In genomic region chr8:87209295-87209694, GRCm38 (mm10) we compare ENCODE assay signal across 27 mouse cellular contexts.
A peak's percentile ranks its signal among the peaks of the same experiment; 100 is the strongest.
DNase-seq lines count a peak whose midpoint lies in the region; ATAC-seq lines count a peak whose summit lies in the region.
"Had no signal": no experiment of that assay in that cellular context is flagged by ENCODE, and none has a peak within 500 bp of the region (broad histone marks: within the 10 kb centered on the region; RNA-seq: fewer than 3 reads in every experiment).

No protein-coding gene starts in this region.

- no peak overlapping the region for H3K9ac ChIP-seq in heart, embryonic 14.5 days (ENCODE audit: low read length)
- no peak overlapping the region for H3K9ac ChIP-seq in neural tube, embryonic 14.5 days (replicated peaks; ENCODE audit: low read depth, low read length)
- H3K9ac ChIP-seq in forebrain, embryonic 11.5 days (ENCODE audit: low read length): no peak overlapping the region
- H3K9ac ChIP-seq: embryonic facial prominence, embryonic 12.5 days; forebrain, embryonic 12.5 days; heart, embryonic 15.5 days; hindbrain, embryonic 15.5 days; limb, embryonic 12.5 days; liver, postnatal 0 days; neural tube, embryonic 13.5 days had no signal

- no peaks in the 10 kb centered on the region for H3K9me3 ChIP-seq in heart, embryonic 14.5 days (ENCODE audit: control insufficient read depth, low read length)
- no peaks in the 10 kb centered on the region for H3K9me3 ChIP-seq in neural tube, embryonic 14.5 days (ENCODE audit: control insufficient read depth, low read length)
- no peaks in the 10 kb centered on the region for H3K9me3 ChIP-seq in forebrain, embryonic 11.5 days (ENCODE audit: control insufficient read depth, low read length)
- H3K9me3 ChIP-seq: embryonic facial prominence, embryonic 12.5 days; forebrain, embryonic 12.5 days; heart, embryonic 15.5 days; hindbrain, embryonic 15.5 days; limb, embryonic 12.5 days; midbrain, embryonic 10.5 days; neural tube, embryonic 13.5 days had no signal

- no peaks in the 10 kb centered on the region for H3K36me3 ChIP-seq in heart, embryonic 14.5 days (ENCODE audit: control insufficient read depth, insufficient read depth, low read length)
- no peaks in the 10 kb centered on the region for H3K36me3 ChIP-seq in neural tube, embryonic 14.5 days (ENCODE audit: control insufficient read depth, insufficient read depth, low read length)
- no peaks in the 10 kb centered on the region for H3K36me3 ChIP-seq in forebrain, embryonic 11.5 days (ENCODE audit: control insufficient read depth, insufficient read depth, low read length)
- H3K36me3 ChIP-seq: embryonic facial prominence, embryonic 12.5 days; forebrain, embryonic 12.5 days; heart, embryonic 15.5 days; hindbrain, embryonic 15.5 days; limb, embryonic 12.5 days; midbrain, embryonic 10.5 days; neural tube, embryonic 13.5 days had no signal

- DNase-seq in heart, adult 11 months: no peak
- DNase-seq in neural tube, embryonic 10.5 days (ENCODE audit: extremely low spot score, low spot score): no peak
- DNase-seq in cerebellum, postnatal 14 days: peak; percentile 62 to 69
- no peak for DNase-seq in layer of hippocampus, postnatal 25 days (ENCODE audit: extremely low spot score in 1 of 2, low spot score in 1 of 2)
- no peak for DNase-seq in forebrain, embryonic 11.5 days (ENCODE audit: low spot score)
- DNase-seq: adrenal gland, postnatal 14 days; gastrocnemius, postnatal 36 days; heart, postnatal 36 days; kidney, adult 2 months; liver, postnatal 0 days; thymus, adult 2 months; thymus, postnatal 4 days had no signal

- no peaks in the 10 kb centered on the region for H3K27me3 ChIP-seq in heart, embryonic 14.5 days (ENCODE audit: control insufficient read depth, insufficient read depth, low read length)
- H3K27me3 ChIP-seq in neural tube, embryonic 14.5 days (ENCODE audit: control insufficient read depth, insufficient read depth, low read length): no peaks in the 10 kb centered on the region
- no peaks in the 10 kb centered on the region for H3K27me3 ChIP-seq in forebrain, embryonic 11.5 days (ENCODE audit: control insufficient read depth, insufficient read depth, low read length)
- H3K27me3 ChIP-seq: embryonic facial prominence, embryonic 12.5 days; heart, embryonic 15.5 days; hindbrain, embryonic 15.5 days; limb, embryonic 12.5 days; neural tube, embryonic 13.5 days had no signal

- peaks cover 0 to 2% of the 10 kb centered on the region in 2 experiments; a peak in 1 of 4 replicates for H3K4me1 ChIP-seq in heart, embryonic 14.5 days (ENCODE audit: control insufficient read depth in 2 of 2, insufficient read depth in 2 of 2, low read length in 2 of 2)
- no peaks in the 10 kb centered on the region for H3K4me1 ChIP-seq in neural tube, embryonic 14.5 days (ENCODE audit: control insufficient read depth, insufficient read depth, low read length)
- H3K4me1 ChIP-seq in forebrain, embryonic 11.5 days (replicated peaks; ENCODE audit: control insufficient read depth, insufficient read depth, low read length): no peaks in the 10 kb centered on the region
- H3K4me1 ChIP-seq: embryonic facial prominence, embryonic 12.5 days; forebrain, embryonic 12.5 days; heart, embryonic 15.5 days; hindbrain, embryonic 15.5 days; midbrain, embryonic 10.5 days had no signal

- 0 out of 2 replicates have a peak, but pooled peaks have one; percentile 21 for ATAC-seq in heart, embryonic 14.5 days (ENCODE audit: insufficient number of reproducible peaks, insufficient read depth, low FRiP score, low read depth)
- ATAC-seq in neural tube, embryonic 14.5 days (ENCODE audit: low read depth): peak; percentile 24; the same call in 1 of the 2 replicates
- no peak for ATAC-seq in forebrain, embryonic 11.5 days (replicated peaks; ENCODE audit: low FRiP score)
- ATAC-seq: CD4-positive, CD25-positive, alpha-beta regulatory T cell, adult 4 months; liver, postnatal 0 days; lung, postnatal 0 days had no signal

- H3K4me3 ChIP-seq in heart, embryonic 14.5 days (ENCODE audit: control insufficient read depth in 1 of 2, insufficient read depth in 1 of 2, low read depth in 1 of 2, low read length in 2 of 2): no peak overlapping the region
- no peak overlapping the region for H3K4me3 ChIP-seq in neural tube, embryonic 14.5 days (ENCODE audit: low read depth, low read length)
- H3K4me3 ChIP-seq in forebrain, embryonic 11.5 days (ENCODE audit: low read depth, low read length): no peak overlapping the region
- H3K4me3 ChIP-seq: embryonic facial prominence, embryonic 12.5 days; forebrain, embryonic 12.5 days; heart, embryonic 15.5 days; hindbrain, embryonic 15.5 days; limb, embryonic 12.5 days; midbrain, embryonic 10.5 days; neural tube, embryonic 13.5 days had no signal

- WGBS in heart, embryonic 14.5 days: 76% methylated on average over 1 of the region's 1 CpGs
- 66% methylated on average over 1 of the region's 1 CpGs for WGBS in neural tube, embryonic 14.5 days
- WGBS in forebrain, embryonic 11.5 days: 74% methylated on average over 1 of the region's 1 CpGs

- H3K27ac ChIP-seq in heart, embryonic 14.5 days (replicated peaks in 1 of 2; ENCODE audit: control insufficient read depth in 1 of 2, insufficient read depth in 1 of 2, low read depth in 2 of 2, low read length in 2 of 2): no peak overlapping the region
- no peak overlapping the region for H3K27ac ChIP-seq in neural tube, embryonic 14.5 days (ENCODE audit: low read depth, low read length)
- no peak overlapping the region for H3K27ac ChIP-seq in forebrain, embryonic 11.5 days (ENCODE audit: low read depth, low read length)
- H3K27ac ChIP-seq: embryonic facial prominence, embryonic 12.5 days; forebrain, embryonic 12.5 days; heart, embryonic 15.5 days; hindbrain, embryonic 15.5 days; kidney, postnatal 0 days; macrophage; neural tube, embryonic 13.5 days; stomach, postnatal 0 days had no signal

- no peak overlapping the region for H3K4me2 ChIP-seq in heart, embryonic 14.5 days (ENCODE audit: low read length)
- H3K4me2 ChIP-seq in neural tube, embryonic 14.5 days (ENCODE audit: low read depth, low read length): no peak overlapping the region
- no peak overlapping the region for H3K4me2 ChIP-seq in forebrain, embryonic 11.5 days (ENCODE audit: low read depth, low read length, severe bottlenecking)
- H3K4me2 ChIP-seq: embryonic facial prominence, embryonic 12.5 days; forebrain, embryonic 12.5 days; heart, embryonic 15.5 days; hindbrain, embryonic 15.5 days; limb, embryonic 12.5 days; liver, embryonic 11.5 days; neural tube, embryonic 13.5 days had no signal

Comparison
In these comparisons a context has a peak if more than half of its experiments do, and no peak if none do; other contexts are left out.
1. DNase-seq: peak in cerebellum, postnatal 14 days (2 of 2); none in heart, adult 11 months (single experiment), neural tube, embryonic 10.5 days (single experiment), layer of hippocampus, postnatal 25 days (0 of 2) and forebrain, embryonic 11.5 days (single experiment).